Mouse (Mus musculus) lung, adult 2 months (tissue): ENCODE results near the gene Ttc21b.

Experiments
- CTCF ChIP-seq: fragments of 200-500 bp; IDR thresholded peaks from 2 replicates; pipeline ENCODE4 v1.5.1; 2011; ENCODE audit warnings: mild to moderate bottlenecking, low read length, control low read depth; ENCODE audit not compliant: insufficient read depth
- POLR2A ChIP-seq: fragments of 200-500 bp; IDR thresholded peaks from 2 replicates; pipeline ENCODE4 v1.6.1; 2011; ENCODE audit warnings: low read depth, mild to moderate bottlenecking, control low read depth, low read length, borderline replicate concordance; ENCODE audit errors: extremely low read depth

GRCm38 (mm10) chr2:66144770-66145169, 111.6 kb downstream of the Ttc21b start:
- TF ChIP-seq CTCF (no peak), POLR2A (no peak)
